11 mouse cellular contexts compared by ENCODE assay signal in genomic region chr15:86404866-86405265, GRCm38 (mm10).
"Had no signal": no experiment of that assay in that cellular context is flagged by ENCODE, and none has a peak within 500 bp of the region (broad histone marks: within the 10 kb centered on the region; RNA-seq: fewer than 3 reads in every experiment).

No protein-coding gene starts in this region.

- H3K4me1 ChIP-seq: kidney, embryonic 15.5 days; limb, embryonic 12.5 days; limb, embryonic 15.5 days; lung, embryonic 15.5 days; midbrain, embryonic 12.5 days had no signal

- H3K4me3 ChIP-seq: kidney, embryonic 15.5 days; limb, embryonic 12.5 days; limb, embryonic 15.5 days; lung, embryonic 15.5 days; midbrain, embryonic 12.5 days; myocyte had no signal

- H3K9me3 ChIP-seq: kidney, embryonic 15.5 days; limb, embryonic 12.5 days; limb, embryonic 15.5 days; lung, embryonic 15.5 days; midbrain, embryonic 12.5 days had no signal

- H3K27ac ChIP-seq: kidney, embryonic 15.5 days; limb, embryonic 12.5 days; limb, embryonic 15.5 days; liver, embryonic 14.5 days; lung, embryonic 15.5 days; midbrain, embryonic 12.5 days had no signal

- H3K27me3 ChIP-seq: kidney, embryonic 15.5 days; limb, embryonic 12.5 days; limb, embryonic 15.5 days; lung, embryonic 15.5 days; midbrain, embryonic 12.5 days had no signal

- H3K36me3 ChIP-seq: kidney, embryonic 15.5 days; limb, embryonic 12.5 days; limb, embryonic 15.5 days; lung, embryonic 15.5 days; midbrain, embryonic 12.5 days had no signal

- H3K4me2 ChIP-seq: kidney, embryonic 15.5 days; limb, embryonic 12.5 days; limb, embryonic 15.5 days; liver, embryonic 11.5 days; lung, embryonic 15.5 days; midbrain, embryonic 12.5 days had no signal

- ATAC-seq: intestine, postnatal 0 days; liver, postnatal 0 days; midbrain, embryonic 16.5 days had no signal

- H3K9ac ChIP-seq: kidney, embryonic 15.5 days; limb, embryonic 12.5 days; limb, embryonic 15.5 days; liver, embryonic 14.5 days; liver, postnatal 0 days; lung, embryonic 15.5 days; midbrain, embryonic 12.5 days had no signal
